Mouse (Mus musculus): ENCODE measurements around the gene Agbl1. TPM values are rescaled to one million over a fixed set of nuclear protein-coding genes. Genes with fewer than 3 reads are reported as not detected.
A peak's percentile ranks its signal among the peaks of the same experiment; 100 is the strongest.

Agbl1 gene
- total RNA-seq, 1 experiment, result not detected

DNA sequence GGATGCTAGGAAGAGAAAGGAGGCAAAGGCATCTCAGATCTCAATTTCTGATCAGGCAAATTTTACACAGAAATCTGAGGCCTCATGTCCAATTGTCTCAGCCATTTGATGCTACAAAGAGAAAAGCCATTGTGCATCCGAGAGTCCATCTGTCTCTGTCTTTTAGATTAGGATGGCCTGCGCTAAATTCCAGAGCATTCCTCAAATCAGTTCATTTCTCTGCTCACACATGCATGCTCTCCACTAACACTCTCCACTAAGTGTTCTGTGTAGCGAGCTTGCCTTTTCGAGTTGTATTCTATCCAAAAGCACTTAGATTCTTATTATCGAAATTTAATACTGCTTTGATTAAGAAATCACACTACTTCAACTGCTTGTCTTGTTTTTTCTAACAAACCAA is 159.6 kb downstream of the Agbl1 start:
- no peak for TF ChIP-seq CHD2 (IDR thresholded peaks at IDR 0.05; ENCODE audit: low read depth, low read length)
- no peak for TF ChIP-seq MAFK (IDR thresholded peaks at IDR 0.05; ENCODE audit: insufficient read depth, low read depth, low read length)
- TF ChIP-seq HCFC1 (IDR thresholded peaks at IDR 0.05; ENCODE audit: borderline replicate concordance, insufficient read depth, low read length), result no peak
- no peak for TF ChIP-seq ZC3H11A (IDR thresholded peaks at IDR 0.05; ENCODE audit: borderline replicate concordance, low read depth, low read length)
- no peak for TF ChIP-seq ZNF384 (IDR thresholded peaks at IDR 0.05; ENCODE audit: low read depth, low read length)
- no peaks in the 10 kb centered on the region for H3K4me1 ChIP-seq (ENCODE audit: control insufficient read depth in 2 of 2, insufficient read depth in 2 of 2, low read length in 2 of 2, poor library complexity in 1 of 2)
- H3K36me3 ChIP-seq (ENCODE audit: control insufficient read depth, insufficient read depth, low read length, poor library complexity, severe bottlenecking), result no peaks in the 10 kb centered on the region
- no peaks in the 10 kb centered on the region for H3K9me3 ChIP-seq (ENCODE audit: control insufficient read depth, insufficient read depth, low read depth, low read length)
- no peak overlapping the region for H3K9ac ChIP-seq (ENCODE audit: insufficient read depth, low read depth, low read length, poor library complexity, severe bottlenecking)
- in situ Hi-C loops (cut with MboI; ENCODE audit: low sequenced_read_pairs in 2 of 2, unreplicated experiment in 2 of 2), result no loop called here
- no peak for DNase-seq (ENCODE audit: low read depth, low spot score)
- H3K27ac ChIP-seq (ENCODE audit: insufficient read depth, low read depth, low read length, poor library complexity, severe bottlenecking), result no peak overlapping the region
- no peak overlapping the region for H3K4me3 ChIP-seq (ENCODE audit: insufficient read depth in 1 of 2, low read depth in 1 of 2, low read length in 2 of 2, poor library complexity in 1 of 2, severe bottlenecking in 1 of 2)

DNA sequence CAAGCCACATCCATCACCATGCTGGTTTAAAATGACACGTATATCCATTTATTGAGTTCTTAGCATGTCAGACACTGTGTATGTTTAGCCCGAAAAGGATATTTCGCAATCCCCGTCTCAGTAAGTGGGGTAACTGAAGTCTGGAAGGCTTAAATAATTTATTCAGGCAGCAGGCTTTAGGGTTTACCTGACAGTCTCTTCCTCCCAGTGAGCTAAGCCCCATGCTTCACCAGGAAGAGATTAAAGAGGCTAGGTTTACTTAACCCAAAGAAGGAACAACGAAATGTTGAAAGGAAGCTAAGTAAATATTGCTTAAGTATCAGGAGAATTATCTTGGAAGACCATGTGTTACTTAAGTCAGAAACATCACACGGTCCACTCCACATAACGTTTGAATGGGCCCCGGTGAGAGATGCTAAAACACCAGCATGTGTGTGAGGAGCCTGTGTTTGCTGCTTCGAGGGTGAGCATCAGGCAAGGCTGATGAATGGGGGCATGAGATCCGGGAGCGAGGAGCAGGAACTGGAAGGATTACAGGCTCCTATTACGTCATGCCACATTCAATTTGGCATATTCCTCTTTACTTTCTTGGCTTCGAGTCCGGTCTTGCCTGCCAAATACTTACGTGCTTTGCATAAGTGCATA is 162.7 kb downstream of the Agbl1 start:
- TF ChIP-seq ZC3H11A (IDR thresholded peaks at IDR 0.05; ENCODE audit: borderline replicate concordance, low read depth, low read length), result no peak
- no peak for TF ChIP-seq HCFC1 (IDR thresholded peaks at IDR 0.05; ENCODE audit: borderline replicate concordance, insufficient read depth, low read length)
- TF ChIP-seq CHD2 (IDR thresholded peaks at IDR 0.05; ENCODE audit: low read depth, low read length), result no peak
- TF ChIP-seq ZNF384 (IDR thresholded peaks at IDR 0.05; ENCODE audit: low read depth, low read length), result no peak
- TF ChIP-seq MAFK (IDR thresholded peaks at IDR 0.05; ENCODE audit: insufficient read depth, low read depth, low read length), result no peak
- in situ Hi-C loops (cut with MboI; ENCODE audit: low sequenced_read_pairs in 2 of 2, unreplicated experiment in 2 of 2), result no loop called here

DNA sequence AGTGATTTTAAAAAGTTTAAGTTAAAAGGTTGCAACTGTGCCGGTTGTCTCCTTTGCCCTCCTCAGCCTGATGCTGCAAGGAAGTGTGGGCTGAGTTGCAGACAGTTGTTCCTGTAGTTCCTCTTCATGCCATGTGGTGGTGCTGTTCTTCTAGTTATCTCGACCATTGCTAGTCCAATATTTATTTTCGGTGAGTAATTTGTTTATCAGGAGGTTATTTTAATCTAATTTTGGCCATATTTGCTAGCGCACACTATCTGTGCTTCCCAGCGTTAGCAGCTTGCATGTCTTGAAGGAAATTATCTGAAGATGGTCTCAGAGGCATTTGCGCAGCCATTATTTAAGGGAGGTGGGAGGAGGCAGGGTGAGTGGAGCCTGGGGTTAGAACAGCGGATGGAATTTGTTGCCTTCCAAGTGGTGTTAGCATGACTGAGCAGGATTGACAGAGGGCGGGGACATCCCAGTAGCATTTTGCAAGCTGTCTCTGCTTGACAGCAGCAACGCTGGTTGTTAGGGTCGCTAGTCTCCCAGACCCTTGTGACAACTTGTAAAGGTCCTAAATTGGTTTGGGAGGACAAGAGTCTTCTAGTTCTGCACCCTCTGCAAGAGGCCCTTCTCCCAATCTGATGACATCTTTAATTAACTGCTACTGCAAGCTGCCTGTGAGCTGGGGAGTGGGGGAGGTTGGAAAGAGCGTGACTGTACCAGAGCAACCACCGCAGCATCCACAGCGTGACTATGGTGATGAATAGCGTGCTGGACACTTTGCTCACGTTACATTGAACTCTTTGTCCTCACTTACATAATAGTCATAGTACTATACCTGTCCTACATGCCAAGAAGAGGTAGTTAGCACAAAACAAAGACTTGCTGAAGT is 163.5 kb downstream of the Agbl1 start:
- Histone ChIP-seq H3K4me3 (ENCODE audit: insufficient read depth in 1 of 2, low read depth in 1 of 2, low read length in 2 of 2, poor library complexity in 1 of 2, severe bottlenecking in 1 of 2) (no peak overlapping the region), H3K27ac (ENCODE audit: insufficient read depth, low read depth, low read length, poor library complexity, severe bottlenecking) (no peak overlapping the region), H3K9me3 (ENCODE audit: control insufficient read depth, insufficient read depth, low read depth, low read length) (no peaks in the 10 kb centered on the region), H3K36me3 (ENCODE audit: control insufficient read depth, insufficient read depth, low read length, poor library complexity, severe bottlenecking) (no peaks in the 10 kb centered on the region), H3K4me1 (ENCODE audit: control insufficient read depth in 2 of 2, insufficient read depth in 2 of 2, low read length in 2 of 2, poor library complexity in 1 of 2) (no peaks in the 10 kb centered on the region), H3K9ac (ENCODE audit: insufficient read depth, low read depth, low read length, poor library complexity, severe bottlenecking) (peak overlapping the region; percentile 11; the same call in 1 of the 2 replicates)
- in situ Hi-C loops (cut with MboI; ENCODE audit: low sequenced_read_pairs in 2 of 2, unreplicated experiment in 2 of 2), result no loop called here
- peak; percentile 39 for DNase-seq (ENCODE audit: low read depth, low spot score)
- TF ChIP-seq ZC3H11A (IDR thresholded peaks at IDR 0.05; ENCODE audit: borderline replicate concordance, low read depth, low read length), result peak; percentile 59
- TF ChIP-seq CHD2 (IDR thresholded peaks at IDR 0.05; ENCODE audit: low read depth, low read length), result no peak
- peak; percentile 40; the same call in 1 of the 2 replicates for TF ChIP-seq MAFK (IDR thresholded peaks at IDR 0.05; ENCODE audit: insufficient read depth, low read depth, low read length)

More for the DNA sequence above, 162.7 kb downstream of the Agbl1 start:
- Histone ChIP-seq H3K4me3 (ENCODE audit: insufficient read depth in 1 of 2, low read depth in 1 of 2, low read length in 2 of 2, poor library complexity in 1 of 2, severe bottlenecking in 1 of 2) (no peak overlapping the region), H3K9ac (ENCODE audit: insufficient read depth, low read depth, low read length, poor library complexity, severe bottlenecking) (no peak overlapping the region), H3K36me3 (ENCODE audit: control insufficient read depth, insufficient read depth, low read length, poor library complexity, severe bottlenecking) (no peaks in the 10 kb centered on the region), H3K9me3 (ENCODE audit: control insufficient read depth, insufficient read depth, low read depth, low read length) (no peaks in the 10 kb centered on the region), H3K4me1 (ENCODE audit: control insufficient read depth in 2 of 2, insufficient read depth in 2 of 2, low read length in 2 of 2, poor library complexity in 1 of 2) (no peaks in the 10 kb centered on the region), H3K27ac (ENCODE audit: insufficient read depth, low read depth, low read length, poor library complexity, severe bottlenecking) (no peak overlapping the region)
- no peak for DNase-seq (ENCODE audit: low read depth, low spot score)

DNA sequence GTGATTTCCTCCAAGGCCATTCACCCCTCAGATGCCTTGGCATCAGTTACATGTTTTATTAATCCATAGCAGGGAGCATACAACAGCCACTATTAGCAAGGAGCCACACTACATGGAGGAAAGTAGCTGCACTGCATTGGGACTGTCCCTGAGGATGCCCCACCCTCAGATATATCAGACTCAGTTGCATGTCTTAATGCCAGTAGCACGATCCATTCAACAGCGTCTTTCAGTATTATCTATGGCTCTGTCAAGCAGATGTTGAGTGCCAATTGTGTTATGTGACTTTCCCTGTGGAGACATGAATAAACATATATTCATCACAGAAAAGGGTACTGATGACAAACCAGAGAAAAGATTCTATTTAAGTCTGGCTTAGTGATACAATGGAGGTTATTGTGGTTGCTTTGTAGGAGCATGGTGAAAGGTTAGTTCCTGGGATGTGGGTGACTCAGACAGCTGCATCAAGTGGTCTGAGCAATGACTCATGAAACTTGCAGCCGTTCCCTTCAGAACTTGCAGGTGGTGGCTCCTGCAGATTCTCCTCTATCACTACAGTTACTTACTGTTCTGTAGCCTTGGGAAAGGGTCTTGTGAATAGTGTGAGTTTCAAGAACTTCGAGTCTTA is 178.4 kb downstream of the Agbl1 start:
- in situ Hi-C loops (cut with MboI; ENCODE audit: low sequenced_read_pairs in 2 of 2, unreplicated experiment in 2 of 2), result no loop called here
- no peak overlapping the region for H3K27ac ChIP-seq (ENCODE audit: insufficient read depth, low read depth, low read length, poor library complexity, severe bottlenecking)

More for the DNA sequence above, 178.4 kb downstream of the Agbl1 start:
- Histone ChIP-seq H3K9me3 (ENCODE audit: control insufficient read depth, insufficient read depth, low read depth, low read length) (no peaks in the 10 kb centered on the region), H3K4me3 (ENCODE audit: insufficient read depth in 1 of 2, low read depth in 1 of 2, low read length in 2 of 2, poor library complexity in 1 of 2, severe bottlenecking in 1 of 2) (no peak overlapping the region), H3K9ac (ENCODE audit: insufficient read depth, low read depth, low read length, poor library complexity, severe bottlenecking) (no peak overlapping the region), H3K4me1 (ENCODE audit: control insufficient read depth in 2 of 2, insufficient read depth in 2 of 2, low read length in 2 of 2, poor library complexity in 1 of 2) (no peaks in the 10 kb centered on the region), H3K36me3 (ENCODE audit: control insufficient read depth, insufficient read depth, low read length, poor library complexity, severe bottlenecking) (no peaks in the 10 kb centered on the region)
- no peak for DNase-seq (ENCODE audit: low read depth, low spot score)
- TF ChIP-seq MAFK (IDR thresholded peaks at IDR 0.05; ENCODE audit: insufficient read depth, low read depth, low read length) (no peak), ZNF384 (IDR thresholded peaks at IDR 0.05; ENCODE audit: low read depth, low read length) (no peak)

Data from ES-E14 (cell line).